Mouse (Mus musculus) stomach, postnatal 0 days (tissue): Measurements from ENCODE around the gene Slc35g1. TPM values are rescaled to one million over a fixed set of nuclear protein-coding genes. Genes with fewer than 3 reads are reported as not detected.
"Not testable (repeated sequence)": the region's sequence is repeated elsewhere in the genome, so short reads cannot be mapped to it uniquely, and the experiment has no call there.

ENCODE experiments used
- ATAC-seq: fragments of 200-750 bp; cut with Nextera tagmentation; 2 replicates; pipeline ENCODE4 v1.8.0; 2017; ENCODE audit not compliant: low FRiP score, low TSS enrichment
- DNase-seq: peaks from one replicate; pipeline ENCODE4 v3.0.0-alpha.2; 2016; ENCODE audit warnings: low spot score
- H3K27ac ChIP-seq: fragments of 300-500 bp; sonication (generic); replicated peaks from 2 replicates; pipeline ENCODE4 v1.5.1; 2014; ENCODE audit warnings: mild to moderate bottlenecking, control low read depth
- H3K27me3 ChIP-seq: fragments of 300-500 bp; sonication (generic); 2 replicates; pipeline ENCODE4 v1.6.1; 2014; ENCODE audit warnings: low read length; ENCODE audit not compliant: control insufficient read depth, insufficient read depth
- H3K36me3 ChIP-seq: fragments of 300-500 bp; sonication (generic); 2 replicates; pipeline ENCODE4 v1.6.1; 2014; ENCODE audit warnings: low read length, mixed read lengths; ENCODE audit not compliant: control insufficient read depth, insufficient read depth
- H3K4me1 ChIP-seq: fragments of 300-500 bp; sonication (generic); replicated peaks from 2 replicates; pipeline ENCODE4 v1.6.1; 2014; ENCODE audit warnings: antibody characterized with exemption; ENCODE audit not compliant: control insufficient read depth, insufficient read depth
- H3K4me2 ChIP-seq: fragments of 300-500 bp; sonication (generic); replicated peaks from 2 replicates; pipeline ENCODE4 v1.6.1; 2014; ENCODE audit warnings: low read depth, mild to moderate bottlenecking, control low read depth, moderate library complexity
- H3K4me3 ChIP-seq: fragments of 300-500 bp; sonication (generic); 2 replicates; pipeline ENCODE4 v1.5.1; 2014; ENCODE audit warnings: low read depth, low read length, control low read depth
- H3K9ac ChIP-seq: fragments of 300-500 bp; sonication (generic); 2 replicates; pipeline ENCODE4 v1.6.1; 2014; ENCODE audit warnings: mild to moderate bottlenecking, low read length, control low read depth, mixed read lengths
- H3K9me3 ChIP-seq: fragments of 300-500 bp; sonication (generic); 2 replicates; pipeline ENCODE4 v1.6.1; 2016; ENCODE audit warnings: low read length; ENCODE audit not compliant: control insufficient read depth
- CTCF ChIP-seq: IDR thresholded peaks from 2 replicates; pipeline ENCODE4 v1.5.1; 2016; ENCODE audit warnings: antibody characterized with exemption, low read depth, mild to moderate bottlenecking, moderate library complexity
- EP300 ChIP-seq: optimal IDR thresholded peaks from 2 replicates; pipeline ENCODE3; 2016; ENCODE audit warnings: antibody characterized with exemption
- WGBS: fragments of 180-500 bp; shearing (Covaris S2); extraction: QIAGEN DNeasy Blood & Tissue Kit; methylation state at CpG from one replicate; pipeline ENCODE4 v1.1.7; 2014; 5-methylcytosine and 5-hydroxymethylcytosine counted together
- polyA plus RNA-seq: library from polyadenylated mRNA; unstranded; fragments of >200 nt; fragmentation: Nextera tagmentation; extraction: Ambion mirVana; gene quantifications from 2 replicates; pipeline ENCODE4 v1.2.1, GENCODE M21; 2015

Slc35g1 gene
- polyA plus RNA-seq, 1 experiment from 2014 or later, result 20.9 TPM

DNA sequence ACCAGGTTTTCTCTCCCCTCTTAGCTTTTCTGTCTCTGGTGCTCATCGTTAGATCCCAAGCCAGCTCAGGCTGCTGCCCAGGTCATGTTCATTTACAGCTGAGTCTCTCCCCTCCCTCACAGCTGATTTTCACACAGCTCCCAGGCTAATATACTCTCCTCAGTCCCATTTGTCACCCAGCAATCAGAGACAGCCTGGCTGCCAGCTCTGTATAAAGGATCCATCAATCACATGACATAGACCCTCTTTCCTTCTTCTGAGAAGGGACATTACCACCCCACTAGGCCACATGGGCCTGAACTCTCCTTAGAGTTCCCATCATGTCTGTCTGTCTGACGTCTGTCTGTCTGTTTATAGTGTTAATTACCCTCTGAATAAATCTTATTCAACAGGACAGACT is 22.4 kb upstream of the Slc35g1 start:
- no peak for TF ChIP-seq EP300
- no peak for TF ChIP-seq CTCF
- ATAC-seq (peak; percentile 18; the same call in 1 of the 2 replicates), DNase-seq (no peak)
- H3K36me3 ChIP-seq, result no peaks in the 10 kb centered on the region
- 38% methylated on average over 2 of the region's 2 CpGs for WGBS
- H3K9ac ChIP-seq, result no peak overlapping the region
- H3K4me3 ChIP-seq, result no peak overlapping the region
- H3K4me2 ChIP-seq, result no peak overlapping the region
- no peaks in the 10 kb centered on the region for H3K9me3 ChIP-seq
- H3K27ac ChIP-seq, result no peak overlapping the region
- H3K4me1 ChIP-seq, result no peaks in the 10 kb centered on the region
- no peaks in the 10 kb centered on the region for H3K27me3 ChIP-seq

DNA sequence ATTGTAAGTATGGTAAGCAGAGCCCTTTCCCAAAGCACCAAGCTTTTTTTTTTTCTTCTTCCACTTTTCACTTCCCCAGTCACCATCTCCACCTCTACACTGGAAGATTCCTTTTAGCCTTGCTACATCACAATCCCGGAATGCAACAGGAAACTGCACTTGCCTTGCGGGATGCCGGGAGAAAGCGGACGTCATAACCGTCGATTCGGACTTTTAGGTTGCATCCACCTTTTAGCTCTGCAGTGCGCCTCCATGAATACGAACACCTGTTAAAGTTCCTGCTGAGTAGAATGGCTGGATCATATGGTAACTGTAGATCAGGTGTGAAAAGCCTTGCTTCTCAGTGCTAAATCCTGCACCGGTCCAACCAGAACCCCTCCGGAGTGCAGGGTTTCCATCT is 12.0 kb upstream of the Slc35g1 start:
- no peaks in the 10 kb centered on the region for H3K36me3 ChIP-seq
- no peak for DNase-seq
- H3K4me2 ChIP-seq, result no peak overlapping the region
- no peaks in the 10 kb centered on the region for H3K9me3 ChIP-seq
- H3K4me1 ChIP-seq, result no peaks in the 10 kb centered on the region
- H3K4me3 ChIP-seq, result no peak overlapping the region
- no peak overlapping the region for H3K27ac ChIP-seq
- no peak overlapping the region for H3K9ac ChIP-seq
- ATAC-seq, result no peak
- TF ChIP-seq EP300 (no peak), CTCF (no peak)
- 84% methylated on average over 12 of the region's 12 CpGs for WGBS
- H3K27me3 ChIP-seq, result no peaks in the 10 kb centered on the region

- not testable (repeated sequence) for H3K4me3 ChIP-seq, H3K36me3 ChIP-seq, ATAC-seq, DNase-seq, H3K27ac ChIP-seq, H3K9me3 ChIP-seq, H3K27me3 ChIP-seq, H3K9ac ChIP-seq, H3K4me1 ChIP-seq, H3K4me2 ChIP-seq
- WGBS, result 74% methylated on average over 1 of the region's 1 CpGs
Measured at GRCm38 (mm10) chr19:38387021-38387420, 8.8 kb upstream of the Slc35g1 start.

GRCm38 (mm10) chr19:38387835-38388234 is 7.9 kb upstream of the Slc35g1 start:
- TF ChIP-seq EP300 (no peak), CTCF (no peak)
- ATAC-seq (no peak), DNase-seq (no peak)
- no peaks in the 10 kb centered on the region for H3K27me3 ChIP-seq
- H3K9me3 ChIP-seq, result no peaks in the 10 kb centered on the region
- WGBS, result 90% methylated on average over 4 of the region's 4 CpGs
- H3K9ac ChIP-seq, result no peak overlapping the region
- H3K27ac ChIP-seq, result no peak overlapping the region
- H3K36me3 ChIP-seq, result no peaks in the 10 kb centered on the region
- H3K4me2 ChIP-seq, result no peak overlapping the region
- H3K4me3 ChIP-seq, result no peak overlapping the region
- no peaks in the 10 kb centered on the region for H3K4me1 ChIP-seq

GRCm38 (mm10) chr19:38396633-38396970 is 822 bp downstream of the Slc35g1 start:
- Histone ChIP-seq H3K9ac (peak overlapping the region; percentile 69; the same call in 1 of the 2 replicates), H3K27ac (peak overlapping the region; percentile 76), H3K4me1 (no peaks in the 10 kb centered on the region), H3K27me3 (no peaks in the 10 kb centered on the region), H3K9me3 (no peaks in the 10 kb centered on the region), H3K36me3 (no peaks in the 10 kb centered on the region), H3K4me3 (peak overlapping the region; percentile 62), H3K4me2 (peak overlapping the region; percentile 90)
- 36% methylated on average over 8 of the region's 8 CpGs for WGBS
- ATAC-seq (no peak), DNase-seq (no peak)
- TF ChIP-seq CTCF, result no peak
- no peak for TF ChIP-seq EP300

DNA sequence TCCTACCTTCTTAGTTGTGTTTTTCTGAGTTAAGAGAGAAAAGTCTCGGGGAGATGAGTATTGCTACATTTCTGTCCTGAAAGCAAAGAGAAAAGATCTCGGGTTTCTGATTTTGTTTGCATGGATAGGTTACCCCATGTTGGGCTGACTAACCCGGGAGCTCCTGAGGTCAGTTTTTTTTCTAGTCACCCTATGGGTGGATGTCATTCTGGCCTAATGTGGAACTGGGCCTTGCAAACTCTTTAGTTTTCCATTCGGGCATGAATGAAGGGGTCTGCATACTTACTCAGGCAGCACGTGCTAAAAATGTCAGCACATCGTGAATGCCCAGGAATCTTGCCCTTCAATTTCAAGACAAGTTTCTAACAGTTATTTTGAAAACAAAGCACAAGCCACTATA is 1.2 kb downstream of the Slc35g1 start:
- no peaks in the 10 kb centered on the region for H3K9me3 ChIP-seq
- ATAC-seq, result no peak
- H3K4me3 ChIP-seq, result peak overlapping the region; percentile 62
- H3K27me3 ChIP-seq, result no peaks in the 10 kb centered on the region
- H3K9ac ChIP-seq, result no peak overlapping the region
- H3K4me2 ChIP-seq, result peak overlapping the region; percentile 90
- H3K36me3 ChIP-seq, result no peaks in the 10 kb centered on the region
- DNase-seq, result no peak
- no peak overlapping the region; the same call in 1 of the 2 replicates for H3K27ac ChIP-seq
- no peak for TF ChIP-seq CTCF
- TF ChIP-seq EP300, result no peak
- no peaks in the 10 kb centered on the region for H3K4me1 ChIP-seq
- WGBS, result 46% methylated on average over 6 of the region's 6 CpGs
